Mouse (Mus musculus): ENCODE measurements around the gene Tenm1. TPM values are rescaled to one million over a fixed set of nuclear protein-coding genes. Genes with fewer than 3 reads are reported as not detected.

The Tenm1 gene
- total and polyA plus RNA-seq, 3 experiments = not detected

DNA sequence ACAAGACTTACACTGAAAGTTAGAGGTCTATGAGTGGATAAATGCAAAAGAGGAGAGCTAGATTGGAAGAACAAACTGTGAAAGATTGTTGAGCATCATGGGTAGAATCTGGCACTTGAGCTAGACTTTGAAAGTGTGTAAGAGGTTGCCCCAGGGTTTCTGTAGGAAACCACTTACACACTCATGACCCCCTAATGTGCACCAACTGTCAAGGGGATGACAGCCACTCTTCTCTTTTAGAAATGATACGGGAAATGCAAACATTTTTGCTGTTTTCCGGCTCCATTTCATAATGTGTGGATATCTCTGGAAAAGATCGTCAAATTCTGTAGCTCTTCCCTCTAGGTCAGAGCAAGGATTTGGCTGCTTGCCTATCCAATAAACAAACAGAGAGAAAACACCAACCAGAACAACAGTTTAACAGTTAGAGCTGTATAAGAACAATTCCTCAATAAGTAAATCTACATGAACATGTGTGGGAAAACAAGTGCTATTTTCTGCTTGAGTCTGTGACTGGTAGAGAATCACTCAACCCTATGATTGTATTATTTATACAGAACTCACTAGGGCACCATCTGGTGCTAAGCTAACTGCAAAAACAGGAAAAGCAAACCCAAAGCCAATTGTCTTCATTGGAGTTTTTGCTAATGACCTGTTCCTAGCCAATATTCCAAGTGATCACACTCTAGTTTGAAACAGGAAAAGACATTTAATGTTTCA lies 111.0 kb downstream of the Tenm1 start:
- Histone ChIP-seq H3K4me1 (ENCODE audit: control insufficient read depth in 1 of 2, insufficient read depth in 2 of 2, low read length in 2 of 2) (no peaks in the 10 kb centered on the region), H3K27me3 (ENCODE audit: control insufficient read depth in 1 of 2, insufficient read depth in 2 of 2, low read length in 2 of 2) (no peaks in the 10 kb centered on the region), H3K9ac (ENCODE audit: control insufficient read depth, low read depth, low read length, poor library complexity, severe bottlenecking) (no peak overlapping the region), H3K79me2 (ENCODE audit: control insufficient read depth, insufficient read depth, low read length, poor library complexity) (no peaks in the 10 kb centered on the region), H3K27ac (ENCODE audit: control insufficient read depth, low read depth, low read length) (no peak overlapping the region), H3K4me3 (ENCODE audit: control insufficient read depth in 1 of 2, insufficient read depth in 1 of 2, low read depth in 2 of 2, low read length in 2 of 2) (no peak overlapping the region), H3K9me3 (replicated peaks; ENCODE audit: insufficient read depth, low read length) (no peaks in the 10 kb centered on the region), H3K36me3 (ENCODE audit: control insufficient read depth in 1 of 2, insufficient read depth in 2 of 2, low read length in 2 of 2) (no peaks in the 10 kb centered on the region)
- DNase-seq (ENCODE audit: low read depth, low spot score) = no peak
- no peak for TF ChIP-seq NRF1 (IDR thresholded peaks at IDR 0.05; ENCODE audit: insufficient read depth, low read depth, low read length, poor library complexity, severe bottlenecking)
- TF ChIP-seq ZNF384 (IDR thresholded peaks at IDR 0.05; ENCODE audit: low read depth, low read length) = no peak
- no peak for TF ChIP-seq ZC3H11A (IDR thresholded peaks at IDR 0.05; ENCODE audit: low read depth, low read length)
- no peak for TF ChIP-seq ETS1 (IDR thresholded peaks at IDR 0.05; ENCODE audit: low read depth, low read length)
- no peak for TF ChIP-seq USF2 (IDR thresholded peaks at IDR 0.05; ENCODE audit: borderline replicate concordance in 1 of 2, insufficient read depth in 1 of 2, low read depth in 1 of 2, low read length in 2 of 2)
- no peak for TF ChIP-seq MEF2A (IDR thresholded peaks at IDR 0.05; ENCODE audit: extremely low read depth, insufficient replicate concordance, low read depth, low read length, poor library complexity, severe bottlenecking)
- TF ChIP-seq NELFE (IDR thresholded peaks at IDR 0.05; ENCODE audit: low read depth, low read length) = no peak
- TF ChIP-seq GATA1 (IDR thresholded peaks at IDR 0.05; ENCODE audit: low read depth, low read length) = no peak
- no peak for TF ChIP-seq POLR2AphosphoS5 (IDR thresholded peaks at IDR 0.05; ENCODE audit: borderline replicate concordance, low read depth, low read length)

DNA sequence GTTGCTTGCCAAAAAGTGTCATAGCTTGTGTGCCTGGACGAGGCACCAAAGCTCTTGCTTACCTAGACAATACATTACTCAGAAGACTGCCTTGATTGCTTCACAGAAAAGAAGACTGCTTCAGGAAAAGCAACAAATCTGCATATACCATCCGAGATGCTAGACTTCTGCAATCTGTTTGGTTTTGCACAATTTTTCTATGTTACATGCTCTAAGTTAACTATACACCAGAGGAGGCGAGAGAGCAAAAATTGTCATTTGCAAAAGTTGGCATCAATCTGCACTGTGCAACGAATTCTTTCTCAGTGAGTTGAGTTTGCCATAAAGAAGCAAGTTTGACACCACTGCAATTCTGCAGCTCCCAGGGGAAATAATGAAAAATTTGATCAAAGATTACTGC lies 193.1 kb downstream of the Tenm1 start:
- Histone ChIP-seq H3K36me3 (ENCODE audit: control insufficient read depth in 1 of 2, insufficient read depth in 2 of 2, low read length in 2 of 2) (no peaks in the 10 kb centered on the region), H3K9me3 (replicated peaks; ENCODE audit: insufficient read depth, low read length) (no peaks in the 10 kb centered on the region), H3K27ac (ENCODE audit: control insufficient read depth, low read depth, low read length) (no peak overlapping the region), H3K4me1 (ENCODE audit: control insufficient read depth in 1 of 2, insufficient read depth in 2 of 2, low read length in 2 of 2) (no peaks in the 10 kb centered on the region), H3K4me3 (ENCODE audit: control insufficient read depth in 1 of 2, insufficient read depth in 1 of 2, low read depth in 2 of 2, low read length in 2 of 2) (no peak overlapping the region), H3K79me2 (ENCODE audit: control insufficient read depth, insufficient read depth, low read length, poor library complexity) (no peaks in the 10 kb centered on the region), H3K9ac (ENCODE audit: control insufficient read depth, low read depth, low read length, poor library complexity, severe bottlenecking) (no peak overlapping the region), H3K27me3 (ENCODE audit: control insufficient read depth in 1 of 2, insufficient read depth in 2 of 2, low read length in 2 of 2) (no peaks in the 10 kb centered on the region)
- no peak for TF ChIP-seq TAL1 (IDR thresholded peaks at IDR 0.05; ENCODE audit: low read length)
- no peak for TF ChIP-seq POLR2AphosphoS2 (IDR thresholded peaks at IDR 0.05; ENCODE audit: low read length)
- no peak for TF ChIP-seq MAX (IDR thresholded peaks at IDR 0.05; ENCODE audit: low read length)
- no peak for TF ChIP-seq ZC3H11A (IDR thresholded peaks at IDR 0.05; ENCODE audit: low read depth, low read length)
- no peak for TF ChIP-seq RAD21 (IDR thresholded peaks at IDR 0.05; ENCODE audit: low read depth, low read length)
- no peak for TF ChIP-seq NRF1 (IDR thresholded peaks at IDR 0.05; ENCODE audit: insufficient read depth, low read depth, low read length, poor library complexity, severe bottlenecking)
- TF ChIP-seq MEF2A (IDR thresholded peaks at IDR 0.05; ENCODE audit: extremely low read depth, insufficient replicate concordance, low read depth, low read length, poor library complexity, severe bottlenecking) = no peak
- no peak for TF ChIP-seq USF2 (IDR thresholded peaks at IDR 0.05; ENCODE audit: borderline replicate concordance in 1 of 2, insufficient read depth in 1 of 2, low read depth in 1 of 2, low read length in 2 of 2)
- TF ChIP-seq POLR2A (IDR thresholded peaks at IDR 0.05; ENCODE audit: control insufficient read depth in 1 of 2, insufficient read depth in 1 of 2, low read depth in 1 of 2, low read length in 2 of 2, poor library complexity in 1 of 2) = no peak
- no peak for TF ChIP-seq UBTF (IDR thresholded peaks at IDR 0.05; ENCODE audit: borderline replicate concordance, insufficient read depth, low read depth, low read length)
- no peak for TF ChIP-seq SIN3A (IDR thresholded peaks at IDR 0.05; ENCODE audit: low read length)
- TF ChIP-seq HCFC1 (IDR thresholded peaks at IDR 0.05; ENCODE audit: low read depth, low read length) = no peak
- TF ChIP-seq JUND (IDR thresholded peaks at IDR 0.05; ENCODE audit: low read depth, low read length) = no peak
- TF ChIP-seq USF1 (IDR thresholded peaks at IDR 0.05; ENCODE audit: low read depth, low read length) = no peak
- no peak for TF ChIP-seq POLR2AphosphoS5 (IDR thresholded peaks at IDR 0.05; ENCODE audit: borderline replicate concordance, low read depth, low read length)
- no peak for TF ChIP-seq MXI1 (IDR thresholded peaks at IDR 0.05; ENCODE audit: low read depth, low read length)
- no peak for TF ChIP-seq CHD2 (IDR thresholded peaks at IDR 0.05; ENCODE audit: low read length)
- no peak for DNase-seq (ENCODE audit: low read depth, low spot score)
